Mouse (Mus musculus) adrenal gland, postnatal 4 days (tissue): Measurements from ENCODE around the gene Eif2b5. TPM values are rescaled to one million over a fixed set of nuclear protein-coding genes. Genes with fewer than 3 reads are reported as not detected.
"Not testable (repeated sequence)": the region's sequence is repeated elsewhere in the genome, so short reads cannot be mapped to it uniquely, and the experiment has no call there.

Experiments used
- DNase-seq, 2 experiments: peaks; one replicate each; pipeline ENCODE4 v3.0.0; 2021 to 2022; ENCODE audit warnings: low spot score in 2 of 2, mixed read lengths in 2 of 2
- long read RNA-seq, 2 experiments: library from polyadenylated mRNA; stranded (forward); transcript quantifications; one replicate each; pipeline ENCODE4 v2.0.0; 2021
- total RNA-seq, 2 experiments: library from RNA; stranded (reverse); gene quantifications; 2 replicates each; pipeline ENCODE4 v1.2.3; 2021

Eif2b5 gene
- 10 to 100 TPM; 58.9 to 63.3 TPM for total RNA-seq
- long read RNA-seq, experiment 1, transcript Eif2b5-201 (16 exons, 2,554 nt): major isoform, 108 of 147 reads
- long read RNA-seq, experiment 1, partial matches to known transcripts: 25 of 147 reads
- long read RNA-seq, experiment 1, other reads (novel, unspliced or antisense): 14 of 147 reads
- long read RNA-seq, experiment 2, transcript Eif2b5-201 (16 exons, 2,554 nt): major isoform, 157 of 204 reads
- long read RNA-seq, experiment 2, partial matches to known transcripts: 19 of 204 reads
- long read RNA-seq, experiment 2, other reads (novel, unspliced or antisense): 28 of 204 reads

DNA sequence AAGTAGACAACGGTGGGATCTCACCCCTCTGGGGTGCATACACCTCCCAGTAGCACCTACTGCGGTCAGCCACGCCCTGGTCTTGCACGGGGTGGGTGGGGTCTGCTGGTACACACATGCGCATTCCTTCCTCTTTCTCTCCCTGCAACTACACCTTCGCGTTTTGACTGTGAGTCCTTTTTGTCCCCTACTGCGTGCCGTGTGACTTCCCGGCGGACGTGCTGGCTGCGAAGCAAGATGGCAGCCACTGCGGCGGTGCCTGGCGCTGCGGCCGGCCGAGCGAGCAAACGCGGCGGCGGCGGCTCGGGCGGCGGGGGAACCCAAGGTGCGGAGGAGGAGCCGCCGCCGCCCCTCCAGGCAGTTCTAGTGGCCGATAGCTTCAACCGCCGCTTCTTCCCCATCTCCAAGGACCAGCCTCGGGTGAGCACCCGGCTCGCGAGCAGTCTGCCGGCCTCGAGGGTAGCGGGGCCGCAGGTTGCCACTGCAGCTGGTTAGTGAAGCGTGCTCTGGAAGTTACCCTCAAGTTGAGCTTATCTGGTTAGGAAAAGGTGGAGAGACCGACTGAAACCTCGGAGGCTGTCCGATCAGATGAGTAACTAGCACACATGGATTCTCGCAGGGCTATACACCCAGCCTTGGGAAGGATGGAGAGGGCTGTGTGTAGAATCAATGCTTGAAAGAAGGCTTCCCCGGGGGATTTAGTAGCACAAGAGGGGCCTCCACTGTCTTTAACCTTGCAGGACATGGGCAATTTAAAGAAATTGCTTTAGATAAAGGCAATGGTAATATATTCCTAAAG, at the start of gene Eif2b5:
TSS of gene Eif2b5 (plus strand) at position 141 of the 799 bp plus-strand sequence.
- DNase-seq: peak; percentile 78 to 90

DNA sequence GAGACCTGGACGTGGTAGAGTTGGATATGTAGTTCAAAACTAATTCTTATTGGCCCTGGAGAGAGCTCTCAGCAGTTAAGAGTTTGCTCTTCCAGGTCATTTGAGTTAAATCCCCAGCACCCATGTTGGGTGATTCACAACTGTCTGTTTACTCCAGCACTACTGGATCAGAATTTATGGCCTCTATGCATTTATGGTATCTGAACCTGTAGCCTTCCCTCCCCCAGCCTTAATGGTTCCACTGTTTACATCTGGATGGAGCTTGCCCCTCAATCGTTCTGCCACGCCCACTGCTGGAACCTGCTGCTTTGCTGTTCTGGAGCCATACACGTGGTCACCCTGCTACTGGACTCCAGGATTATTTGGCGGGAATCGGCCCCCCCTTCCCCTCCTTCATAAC, 46.8 kb upstream of the Eif2b5 start:
- no peak for DNase-seq

DNA sequence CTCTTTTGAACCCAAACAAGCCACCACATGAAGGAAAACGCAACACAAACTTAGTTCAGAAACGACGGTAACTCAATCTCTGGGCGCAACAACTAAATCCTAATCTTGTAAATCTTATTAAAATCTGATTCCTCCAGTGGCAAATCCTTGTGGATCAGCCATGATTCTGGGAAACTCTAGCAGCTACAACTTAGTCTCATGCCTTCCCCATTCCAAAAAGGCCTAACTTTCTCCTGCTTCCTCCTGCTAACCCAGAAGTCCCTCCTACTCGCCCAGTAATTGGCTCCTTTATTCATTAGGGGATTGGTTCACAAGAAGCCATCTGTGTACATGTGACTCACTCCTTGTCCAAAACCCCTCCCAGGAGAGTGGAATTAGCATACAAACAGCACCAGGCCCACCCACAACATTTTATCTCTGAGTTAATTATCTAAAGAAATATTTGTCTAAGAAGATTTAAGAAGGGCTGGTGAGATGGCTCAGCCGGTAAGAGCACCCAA, 44.4 kb upstream of the Eif2b5 start:
- no peak for DNase-seq

DNA sequence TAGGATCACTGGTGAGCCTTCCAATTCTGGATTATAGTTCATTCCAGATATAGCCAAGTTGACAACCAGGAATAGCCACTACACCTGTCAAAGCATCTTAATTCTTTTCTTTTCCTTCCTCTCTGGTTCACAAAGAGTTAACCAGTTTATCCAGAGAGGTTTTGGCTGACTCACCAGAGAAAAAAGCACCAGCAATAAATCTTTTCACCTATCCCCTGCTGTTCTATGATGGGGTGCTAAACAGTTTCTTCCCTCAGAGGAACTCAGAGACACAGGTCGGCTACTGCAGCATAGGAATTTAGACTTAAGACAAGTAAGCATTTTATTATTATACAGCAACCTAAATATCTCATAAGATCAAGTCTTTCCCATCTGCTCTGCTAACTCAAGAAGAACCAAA, 42.5 kb upstream of the Eif2b5 start:
- no peak for DNase-seq

- DNase-seq: not testable (repeated sequence)
Measured at GRCm38 (mm10) chr16:20458736-20459135, 39.9 kb upstream of the Eif2b5 start.

DNA sequence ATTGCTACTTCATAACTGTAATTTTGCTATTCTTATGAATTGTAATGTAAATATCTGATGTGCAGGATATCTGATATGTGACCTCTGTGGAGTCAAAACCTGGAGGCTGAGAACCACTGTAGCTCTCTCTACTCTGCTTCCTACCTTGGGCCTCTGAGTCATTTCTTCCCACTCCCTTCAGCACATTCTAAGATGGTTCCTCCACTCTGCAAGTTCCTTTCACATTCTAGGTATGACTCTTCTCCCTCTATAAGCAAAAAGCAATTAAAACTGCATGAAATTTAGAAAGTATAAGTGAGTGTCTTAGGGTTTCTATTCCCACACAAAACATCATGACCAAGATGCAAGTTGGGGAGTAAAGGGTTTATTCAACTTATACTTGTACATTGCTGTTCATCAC, 33.9 kb upstream of the Eif2b5 start:
- DNase-seq: no peak

DNA sequence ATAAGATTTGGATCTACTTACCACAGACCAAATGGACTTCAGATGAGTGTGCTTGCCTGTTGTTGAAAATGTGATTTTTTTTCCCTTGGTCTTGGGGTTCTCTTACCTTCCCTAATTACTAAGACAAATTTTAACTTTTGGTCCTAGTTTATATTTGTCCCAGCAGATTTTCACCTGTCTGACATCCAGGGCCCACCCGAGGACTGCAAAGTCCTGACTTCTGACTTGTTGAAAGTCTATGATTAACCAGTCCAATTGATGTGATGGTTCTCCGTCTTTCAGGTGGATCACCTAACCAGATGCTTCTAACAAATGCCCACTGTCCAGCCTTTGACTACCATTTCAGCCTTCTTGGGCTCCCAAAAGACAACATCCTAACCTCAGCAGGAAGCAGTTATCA, 27.6 kb upstream of the Eif2b5 start:
- DNase-seq: no peak

- DNase-seq: no peak
Measured at GRCm38 (mm10) chr16:20471686-20472085, 26.9 kb upstream of the Eif2b5 start.

DNA sequence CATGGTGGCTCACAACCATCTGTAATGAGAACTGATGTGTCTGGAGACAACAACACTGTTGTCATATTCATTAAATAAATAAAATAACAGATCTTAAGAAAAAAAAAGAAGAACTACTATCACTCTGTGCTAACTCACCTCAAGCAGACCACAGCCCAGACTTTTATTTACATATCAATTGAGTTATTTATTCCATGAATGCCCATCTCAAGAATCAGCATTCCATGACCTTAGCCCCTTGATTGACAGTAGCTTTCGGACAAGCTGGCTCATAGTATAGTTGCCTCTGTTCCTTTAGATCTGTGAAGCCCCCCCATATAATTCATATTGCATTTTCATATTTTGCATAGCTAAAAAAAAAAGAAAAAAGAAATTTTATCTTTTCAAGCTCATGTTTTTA, 24.9 kb upstream of the Eif2b5 start:
- DNase-seq: no peak

GRCm38 (mm10) chr16:20474211-20474610, 24.4 kb upstream of the Eif2b5 start:
- peak; percentile 19 to 60 for DNase-seq

DNA sequence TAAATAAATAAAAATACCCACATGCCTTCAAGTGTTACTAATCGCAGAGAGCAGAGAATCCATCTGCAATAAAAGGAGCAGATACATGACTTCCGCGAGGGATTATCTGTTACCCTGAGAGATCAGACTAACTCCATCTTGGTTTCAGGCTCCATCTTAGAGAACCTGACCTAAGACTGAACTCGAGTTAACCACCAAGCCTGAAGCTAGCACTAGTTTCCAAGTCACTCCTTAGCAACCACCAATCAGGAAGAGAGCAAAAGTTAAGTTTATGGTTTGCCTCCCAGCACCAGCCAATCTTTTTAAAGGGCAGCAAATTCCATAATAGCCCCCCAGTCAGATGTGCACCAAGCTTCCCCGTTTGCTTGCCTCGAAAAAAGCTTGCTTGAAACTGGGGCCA, 23.8 kb upstream of the Eif2b5 start:
- DNase-seq: no peak

- no peak for DNase-seq
Measured at GRCm38 (mm10) chr16:20475335-20475734, 23.3 kb upstream of the Eif2b5 start.

DNA sequence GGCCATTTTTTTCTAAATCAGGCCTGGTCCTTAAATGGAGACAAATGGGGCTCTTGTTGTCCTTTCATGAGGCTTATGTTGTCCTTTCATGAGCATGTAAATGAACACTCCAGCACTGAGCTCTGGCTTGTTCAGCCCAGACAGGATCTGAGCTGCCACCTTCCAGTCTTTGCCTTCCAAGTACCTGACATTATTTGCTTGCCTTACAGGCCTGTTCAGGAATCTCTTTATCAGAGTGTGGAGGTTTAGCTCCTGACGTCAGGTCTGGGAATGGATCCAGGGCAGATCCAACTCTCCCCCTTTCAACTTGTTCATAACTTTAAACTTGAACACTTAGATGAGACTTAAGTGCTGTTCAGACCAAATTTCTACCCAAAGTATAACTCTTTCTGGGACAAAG, 21.8 kb upstream of the Eif2b5 start:
- no peak for DNase-seq

- DNase-seq: no peak
Measured at GRCm38 (mm10) chr16:20477270-20477669, 21.3 kb upstream of the Eif2b5 start.

DNA sequence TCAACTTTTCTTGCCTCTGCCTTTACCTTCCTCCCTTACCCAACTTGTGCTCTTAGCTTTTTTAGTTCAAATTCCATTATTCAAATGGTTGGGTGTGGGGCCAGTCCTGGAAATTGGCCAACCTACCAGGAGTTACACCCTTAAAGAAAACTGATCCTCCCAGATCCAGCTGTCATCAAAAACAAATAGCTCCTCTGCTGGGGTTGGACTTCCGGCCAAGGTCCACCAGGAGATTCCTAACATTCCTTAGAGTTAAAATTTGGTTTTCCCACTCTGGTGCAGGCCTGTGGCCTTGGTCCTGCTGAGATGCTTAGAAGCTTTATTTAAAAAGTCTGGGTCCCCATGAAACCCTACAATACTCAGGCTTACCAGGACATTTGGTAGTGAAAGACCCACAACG, 20.1 kb upstream of the Eif2b5 start:
- no peak for DNase-seq

GRCm38 (mm10) chr16:20479026-20479760, 19.4 kb upstream of the Eif2b5 start:
- not testable (repeated sequence) for DNase-seq

DNA sequence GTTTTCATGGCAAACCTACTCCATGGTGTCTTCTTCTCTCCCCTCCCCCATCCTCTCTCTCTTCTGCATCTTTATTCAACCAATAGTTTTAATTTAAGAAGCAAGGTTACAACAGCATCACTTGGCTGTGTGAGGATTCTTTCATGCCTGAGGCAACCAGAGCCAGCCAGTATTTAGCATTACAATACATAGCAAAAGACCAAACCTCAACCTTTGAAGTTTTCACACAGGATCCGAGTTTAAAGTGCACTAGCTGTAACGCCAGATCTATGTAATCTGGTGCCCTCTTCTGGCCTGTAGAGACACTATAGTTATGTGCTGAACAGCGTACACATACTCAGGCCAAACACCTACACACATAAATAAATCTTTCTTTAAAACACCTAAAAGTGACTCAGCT, 18.5 kb upstream of the Eif2b5 start:
- no peak for DNase-seq

GRCm38 (mm10) chr16:20481746-20482145, 16.9 kb upstream of the Eif2b5 start:
- DNase-seq: no peak

DNA sequence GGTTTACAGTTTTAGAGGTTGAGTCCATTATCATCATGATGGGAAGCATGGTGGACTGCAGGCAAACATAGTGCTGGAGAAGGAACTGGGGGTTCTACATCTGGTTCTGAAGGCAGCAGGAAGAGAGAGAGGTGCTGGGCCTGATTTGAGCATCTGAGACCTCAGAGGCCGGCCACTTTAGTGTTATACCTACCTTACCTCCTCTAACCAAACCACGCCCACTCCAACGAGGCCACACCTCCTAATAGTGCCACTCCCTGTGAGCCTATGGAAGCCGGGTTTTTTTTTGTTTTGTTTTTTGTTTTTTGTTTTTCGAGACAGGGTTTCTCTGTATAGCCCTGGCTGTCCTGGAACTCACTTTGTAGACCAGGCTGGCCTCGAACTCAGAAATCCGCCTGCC, 14.9 kb upstream of the Eif2b5 start:
- DNase-seq: not testable (repeated sequence)

- no peak for DNase-seq
Measured at GRCm38 (mm10) chr16:20485061-20485460, 13.6 kb upstream of the Eif2b5 start.

GRCm38 (mm10) chr16:20486048-20486447, 12.6 kb upstream of the Eif2b5 start:
- DNase-seq: no peak

GRCm38 (mm10) chr16:20488151-20488550, 10.5 kb upstream of the Eif2b5 start:
- DNase-seq: no peak
